In genomic region chr1:135126443-135127027, GRCm38 (mm10) we compare ENCODE assay signal across 11 mouse cellular contexts. TPM values are rescaled to one million over a fixed set of nuclear protein-coding genes. Genes with fewer than 3 reads are reported as not detected.
A peak's percentile ranks its signal among the peaks of the same experiment; 100 is the strongest.
DNase-seq lines count a peak whose midpoint lies in the region; ATAC-seq and TF ChIP-seq lines count a peak whose summit lies in the region.
"Had no signal": no experiment of that assay in that cellular context is flagged by ENCODE, and none has a peak within 500 bp of the region (broad histone marks: within the 10 kb centered on the region; RNA-seq: fewer than 3 reads in every experiment).

No protein-coding gene starts in this region.

- peak; percentile 64 for DNase-seq in embryo, embryonic 11 days
- DNase-seq in embryo, embryonic 9.5 days (ENCODE audit: extremely low spot score): no peak
- DNase-seq in liver: peak; percentile 18
- no peak for DNase-seq in liver, postnatal 0 days
- DNase-seq in embryonic facial prominence, embryonic 10.5 days (ENCODE audit: low spot score): peak; percentile 55
- DNase-seq in ovary, postnatal 10 days (ENCODE audit: low spot score): no peak
- DNase-seq in heart, adult 2 months: no peak
- DNase-seq: liver, embryonic 13.5 days had no signal

- no peak overlapping the region for H3K9ac ChIP-seq in liver, postnatal 0 days (replicated peaks)
- peak overlapping the region; percentile 48 for H3K9ac ChIP-seq in limb, embryonic 13.5 days
- H3K9ac ChIP-seq in heart, adult 2 months (ENCODE audit: low read depth, low read length): no peak overlapping the region
- H3K9ac ChIP-seq: heart, embryonic 12.5 days; liver, embryonic 13.5 days had no signal

- H3K79me2 ChIP-seq in heart, adult 2 months (replicated peaks; ENCODE audit: control insufficient read depth, insufficient read depth, low read length): no peaks in the 10 kb centered on the region

- no peaks in the 10 kb centered on the region for H3K36me3 ChIP-seq in liver, postnatal 0 days (replicated peaks; ENCODE audit: insufficient read depth, low read length)
- H3K36me3 ChIP-seq in embryonic facial prominence, embryonic 10.5 days (replicated peaks): no peaks in the 10 kb centered on the region
- no peaks in the 10 kb centered on the region for H3K36me3 ChIP-seq in limb, embryonic 13.5 days
- H3K36me3 ChIP-seq in heart, adult 2 months (ENCODE audit: control insufficient read depth, insufficient read depth, low read length): no peaks in the 10 kb centered on the region
- H3K36me3 ChIP-seq: heart, embryonic 12.5 days; liver, embryonic 13.5 days had no signal

- no peak overlapping the region for H3K27ac ChIP-seq in liver, postnatal 0 days (ENCODE audit: low read depth)
- peak overlapping the region; percentile 81 for H3K27ac ChIP-seq in embryonic facial prominence, embryonic 10.5 days (replicated peaks)
- peak overlapping the region; percentile 72 for H3K27ac ChIP-seq in limb, embryonic 13.5 days
- no peak overlapping the region for H3K27ac ChIP-seq in heart, adult 2 months
- H3K27ac ChIP-seq: liver, embryonic 13.5 days had no signal

- peaks cover 14% of the 10 kb centered on the region for H3K4me1 ChIP-seq in liver, postnatal 0 days (ENCODE audit: insufficient read depth)
- peaks cover 54% of the 10 kb centered on the region for H3K4me1 ChIP-seq in embryonic facial prominence, embryonic 10.5 days
- H3K4me1 ChIP-seq in limb, embryonic 13.5 days: peaks cover 48% of the 10 kb centered on the region
- no peaks in the 10 kb centered on the region for H3K4me1 ChIP-seq in heart, adult 2 months (ENCODE audit: control insufficient read depth, insufficient read depth, low read length)

- intact Hi-C loops in heart, adult 2 months (cut with DNase I): no loop called here

- no peak for TF ChIP-seq POLR2A in heart, adult 2 months (IDR thresholded peaks at IDR 0.05; ENCODE audit: insufficient read depth, low read depth, low read length)

- WGBS in liver, postnatal 0 days (ENCODE audit: insufficient replicate concordance): 67% methylated on average over 4 of the region's 4 CpGs
- 49% methylated on average over 4 of the region's 4 CpGs for WGBS in embryonic facial prominence, embryonic 10.5 days
- WGBS in limb, embryonic 13.5 days: 16% methylated on average over 4 of the region's 4 CpGs
- 41% methylated on average over 4 of the region's 4 CpGs for WGBS in heart, adult 2 months

- no peak overlapping the region for H3K4me3 ChIP-seq in liver, postnatal 0 days (ENCODE audit: low read depth, low read length)
- no peak overlapping the region for H3K4me3 ChIP-seq in embryonic facial prominence, embryonic 10.5 days
- H3K4me3 ChIP-seq in limb, embryonic 13.5 days: no peak overlapping the region
- no peak overlapping the region for H3K4me3 ChIP-seq in heart, adult 2 months
- H3K4me3 ChIP-seq: heart, embryonic 12.5 days; liver, embryonic 13.5 days had no signal

- ATAC-seq in liver, postnatal 0 days: no peak
- ATAC-seq in limb, embryonic 13.5 days (ENCODE audit: low FRiP score, low read depth): peak; percentile 25; the same call in 1 of the 2 replicates

- no peaks in the 10 kb centered on the region for H3K27me3 ChIP-seq in liver, postnatal 0 days (ENCODE audit: insufficient read depth, low read length)
- peaks cover 43% of the 10 kb centered on the region for H3K27me3 ChIP-seq in embryonic facial prominence, embryonic 10.5 days (replicated peaks; ENCODE audit: low read depth, poor library complexity, severe bottlenecking)
- H3K27me3 ChIP-seq in limb, embryonic 13.5 days: peaks cover 14% of the 10 kb centered on the region
- no peaks in the 10 kb centered on the region for H3K27me3 ChIP-seq in heart, adult 2 months (ENCODE audit: control insufficient read depth, insufficient read depth, low read length)

- TF ChIP-seq EP300 in liver, postnatal 0 days (IDR thresholded peaks at IDR 0.05; ENCODE audit: low read depth): no peak
- no peak for TF ChIP-seq EP300 in heart, adult 2 months (IDR thresholded peaks at IDR 0.05; ENCODE audit: insufficient read depth, low read depth, low read length)

- no peak overlapping the region for H3K4me2 ChIP-seq in liver, postnatal 0 days (ENCODE audit: low read depth, low read length)
- peak overlapping the region; percentile 37 for H3K4me2 ChIP-seq in limb, embryonic 13.5 days (replicated peaks)
- H3K4me2 ChIP-seq: heart, embryonic 12.5 days; liver, embryonic 13.5 days had no signal

- no peak for TF ChIP-seq CTCF in liver, postnatal 0 days (IDR thresholded peaks at IDR 0.05; ENCODE audit: low read depth)
- no peak for TF ChIP-seq CTCF in heart, adult 2 months (IDR thresholded peaks at IDR 0.05)

- no peaks in the 10 kb centered on the region for H3K9me3 ChIP-seq in liver, postnatal 0 days (ENCODE audit: low read length)
- H3K9me3 ChIP-seq in embryonic facial prominence, embryonic 10.5 days: no peaks in the 10 kb centered on the region
- H3K9me3 ChIP-seq in limb, embryonic 13.5 days: no peaks in the 10 kb centered on the region
- H3K9me3 ChIP-seq: G1E; heart, embryonic 12.5 days; liver, embryonic 13.5 days had no signal

RNA-seq across cellular contexts. Expression of gene Ptpn7, which starts 6.0 kb away (rescaled TPM):
- 5.4 and 6.7 TPM in 2 replicates for polyA plus RNA-seq in liver, postnatal 0 days (2015; fragmentation: Nextera tagmentation; extraction: Ambion mirVana)
- 1.3 and 2.1 TPM in 2 replicates for polyA plus RNA-seq in embryonic facial prominence, embryonic 10.5 days (2016; fragmentation: Nextera tagmentation; extraction: Ambion mirVana)
- polyA plus RNA-seq in limb, embryonic 13.5 days (2015; fragmentation: Nextera tagmentation; extraction: Ambion mirVana): 2.3 TPM in 2 replicates
- under 1 TPM; 0.73 to 0.82 TPM for total RNA-seq in heart, adult 2 months (2021)
- polyA plus RNA-seq in heart, adult 2 months (2012; rRNA removed): 0.82 and 1.4 TPM in 2 replicates

RNA-seq across cellular contexts. Expression of gene Arl8a, which starts 20.1 kb away (rescaled TPM):
- polyA plus RNA-seq in liver, postnatal 0 days (2015; fragmentation: Nextera tagmentation; extraction: Ambion mirVana): 11.3 and 12.5 TPM in 2 replicates
- polyA plus RNA-seq in embryonic facial prominence, embryonic 10.5 days (2016; fragmentation: Nextera tagmentation; extraction: Ambion mirVana): 48.3 and 50.3 TPM in 2 replicates
- 61.8 and 67.1 TPM in 2 replicates for polyA plus RNA-seq in limb, embryonic 13.5 days (2015; fragmentation: Nextera tagmentation; extraction: Ambion mirVana)
- total RNA-seq in heart, adult 2 months (2021): 10 to 100 TPM; 20.1 to 21.0 TPM
- polyA plus RNA-seq in heart, adult 2 months (2012; rRNA removed): 30.5 and 32.5 TPM in 2 replicates

RNA-seq across cellular contexts. Expression of gene Lgr6, which starts 21.5 kb away (rescaled TPM):
- polyA plus RNA-seq in liver, postnatal 0 days (2015; fragmentation: Nextera tagmentation; extraction: Ambion mirVana): 0.06 and 0.32 TPM in 2 replicates
- 0.73 and 1.1 TPM in 2 replicates for polyA plus RNA-seq in embryonic facial prominence, embryonic 10.5 days (2016; fragmentation: Nextera tagmentation; extraction: Ambion mirVana)
- polyA plus RNA-seq in limb, embryonic 13.5 days (2015; fragmentation: Nextera tagmentation; extraction: Ambion mirVana): 2.7 and 2.8 TPM in 2 replicates
- total RNA-seq in heart, adult 2 months (2021): 10 to 100 TPM; 12.2 to 14.4 TPM
- 12.6 and 21.5 TPM in 2 replicates for polyA plus RNA-seq in heart, adult 2 months (2012; rRNA removed)

RNA-seq across cellular contexts. Expression of gene Gpr37l1, which starts 40.9 kb away (rescaled TPM):
- not detected in 2 replicates for polyA plus RNA-seq in liver, postnatal 0 days (2015; fragmentation: Nextera tagmentation; extraction: Ambion mirVana)
- polyA plus RNA-seq in embryonic facial prominence, embryonic 10.5 days (2016; fragmentation: Nextera tagmentation; extraction: Ambion mirVana): not detected in 2 replicates
- 0.06 TPM in 1 of 2 replicates, not detected in the other for polyA plus RNA-seq in limb, embryonic 13.5 days (2015; fragmentation: Nextera tagmentation; extraction: Ambion mirVana)
- total RNA-seq in heart, adult 2 months (2021): under 1 TPM; 0.97 to 0.98 TPM
- 2.3 and 3.6 TPM in 2 replicates for polyA plus RNA-seq in heart, adult 2 months (2012; rRNA removed)
- polyA plus RNA-seq: G1E; heart, embryonic 12.5 days; liver, embryonic 13.5 days had no signal

Comparison
In these comparisons a context has a peak if more than half of its experiments do, and no peak if none do; other contexts are left out.
1. DNase-seq: peak in embryo, embryonic 11 days (single experiment), liver (single experiment) and embryonic facial prominence, embryonic 10.5 days (single experiment); none in embryo, embryonic 9.5 days (single experiment), liver, postnatal 0 days (single experiment), ovary, postnatal 10 days (single experiment) and heart, adult 2 months (0 of 2).
2. H3K27ac ChIP-seq: peak in embryonic facial prominence, embryonic 10.5 days (single experiment) and limb, embryonic 13.5 days (single experiment); none in liver, postnatal 0 days (single experiment) and heart, adult 2 months (single experiment).